Mouse (Mus musculus) kidney, embryonic 14.5 days (tissue): ENCODE measurements around the gene BC107364. TPM values are rescaled to one million over a fixed set of nuclear protein-coding genes. Genes with fewer than 3 reads are reported as not detected.
"Not testable (repeated sequence)": the region's sequence is repeated elsewhere in the genome, so short reads cannot be mapped to it uniquely, and the experiment has no call there.

Experiments
- ATAC-seq: fragments of 200-750 bp; cut with Nextera tagmentation; 2 replicates; pipeline ENCODE4 v1.8.0; 2017; ENCODE audit warnings: moderate number of reproducible peaks, mild to moderate bottlenecking, moderate TSS enrichment, moderate library complexity; ENCODE audit not compliant: low FRiP score, low TSS enrichment
- H3K27ac ChIP-seq: fragments of 300-500 bp; sonication (generic); 2 replicates; pipeline ENCODE4 v1.5.1; 2014; ENCODE audit warnings: low read depth, mild to moderate bottlenecking, low read length, moderate library complexity, mixed read lengths
- H3K27me3 ChIP-seq: fragments of 300-500 bp; sonication (generic); 2 replicates; pipeline ENCODE4 v1.6.1; 2014; ENCODE audit warnings: mild to moderate bottlenecking, low read length; ENCODE audit not compliant: control insufficient read depth, insufficient read depth
- H3K36me3 ChIP-seq: fragments of 300-500 bp; sonication (generic); 2 replicates; pipeline ENCODE4 v1.6.1; 2014; ENCODE audit warnings: low read length, mixed read lengths; ENCODE audit not compliant: control insufficient read depth, insufficient read depth
- H3K4me1 ChIP-seq: fragments of 300-500 bp; sonication (generic); 2 replicates; pipeline ENCODE4 v1.6.1; 2014; ENCODE audit warnings: low read length, mixed read lengths; ENCODE audit not compliant: control insufficient read depth, insufficient read depth
- H3K4me2 ChIP-seq: fragments of 300-500 bp; sonication (generic); replicated peaks from 2 replicates; pipeline ENCODE4 v1.6.1; 2014; ENCODE audit warnings: low read depth, mild to moderate bottlenecking, low read length
- H3K4me3 ChIP-seq: fragments of 300-500 bp; sonication (generic); 2 replicates; pipeline ENCODE4 v1.5.1; 2014; ENCODE audit warnings: mild to moderate bottlenecking, low read length
- H3K9ac ChIP-seq: fragments of 300-500 bp; sonication (generic); 2 replicates; pipeline ENCODE4 v1.6.1; 2014; ENCODE audit warnings: low read depth, mild to moderate bottlenecking, low read length, moderate library complexity
- H3K9me3 ChIP-seq: fragments of 300-500 bp; sonication (generic); 2 replicates; pipeline ENCODE4 v1.6.1; 2016; ENCODE audit warnings: low read length; ENCODE audit not compliant: control insufficient read depth
- WGBS: fragments of 180-500 bp; shearing (Covaris S2); extraction: QIAGEN DNeasy Blood & Tissue Kit; methylation state at CpG from one replicate; pipeline ENCODE4 v1.1.7; 2014; 5-methylcytosine and 5-hydroxymethylcytosine counted together
- polyA plus RNA-seq: library from polyadenylated mRNA; unstranded; fragments of >200 nt; fragmentation: Nextera tagmentation; extraction: Ambion mirVana; gene quantifications from 2 replicates; pipeline ENCODE4 v1.2.1, GENCODE M21; 2014

Gene BC107364
- polyA plus RNA-seq, 1 experiment from 2014 or later, result 0.20 TPM

DNA sequence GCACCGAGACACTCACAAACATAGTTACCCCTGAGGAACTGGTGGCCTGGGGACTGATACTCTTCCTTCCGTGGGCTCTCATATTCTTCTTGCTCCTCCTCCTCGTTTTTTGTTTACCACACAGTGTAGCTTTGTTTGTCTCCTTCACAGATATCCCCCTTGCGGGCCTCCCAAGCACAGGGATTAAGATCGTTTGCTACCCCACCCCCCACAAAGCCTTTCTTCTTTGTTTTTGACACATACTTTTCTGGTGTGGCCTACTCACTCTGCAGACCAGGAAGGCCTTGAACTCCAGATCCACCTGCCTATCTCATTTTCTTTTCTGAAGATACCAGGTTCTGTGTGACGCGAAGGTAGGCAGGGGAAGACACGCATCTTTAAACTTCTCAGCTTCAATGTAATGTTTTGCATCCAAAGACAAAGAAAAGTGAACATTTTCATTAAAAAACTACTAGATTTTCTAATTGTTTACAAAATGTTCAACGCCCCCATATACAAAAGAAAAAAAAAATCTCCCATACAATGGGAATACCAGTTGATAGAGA is 38.5 kb downstream of the BC107364 start:
- ATAC-seq, result no peak
- Histone ChIP-seq H3K9me3 (no peaks in the 10 kb centered on the region), H3K4me2 (peak overlapping the region; percentile 73), H3K4me1 (peaks cover 5% of the 10 kb centered on the region; the same call in 1 of the 2 replicates), H3K4me3 (peak overlapping the region; percentile 60), H3K27ac (no peak overlapping the region), H3K9ac (peak overlapping the region; percentile 90; the same call in 1 of the 2 replicates), H3K36me3 (no peaks in the 10 kb centered on the region), H3K27me3 (peaks cover 25% of the 10 kb centered on the region)
- 59% methylated on average over 9 of the region's 9 CpGs for WGBS

GRCm38 (mm10) chr3:96411821-96412220 is 40.3 kb downstream of the BC107364 start:
- no peak overlapping the region for H3K4me2 ChIP-seq
- H3K27me3 ChIP-seq, result peaks cover 34% of the 10 kb centered on the region
- no peak overlapping the region for H3K9ac ChIP-seq
- no peaks in the 10 kb centered on the region for H3K9me3 ChIP-seq
- no peaks in the 10 kb centered on the region for H3K36me3 ChIP-seq
- H3K4me3 ChIP-seq, result no peak overlapping the region
- peaks cover 5% of the 10 kb centered on the region; the same call in 1 of the 2 replicates for H3K4me1 ChIP-seq
- WGBS, result 84% methylated on average over 3 of the region's 3 CpGs
- no peak overlapping the region for H3K27ac ChIP-seq
- ATAC-seq, result no peak

DNA sequence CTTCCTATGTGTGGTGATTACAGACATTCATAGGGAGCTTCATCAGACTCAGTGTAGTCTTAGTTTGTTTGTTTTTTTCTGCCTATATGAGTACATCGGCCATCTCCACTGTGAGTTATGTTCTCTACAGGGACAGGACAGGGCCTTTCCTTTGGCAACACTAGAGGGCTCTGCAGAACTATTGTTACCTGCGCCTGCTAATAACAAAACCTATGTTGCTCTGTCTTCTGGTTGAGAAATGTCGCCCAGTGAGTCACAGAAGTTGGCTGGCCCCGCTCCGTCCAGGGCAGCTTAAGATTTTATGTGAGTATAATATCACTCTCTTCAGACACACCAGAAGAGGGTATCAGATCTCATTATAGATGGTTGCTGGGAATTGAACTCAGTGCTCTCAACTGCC is 41.1 kb downstream of the BC107364 start:
- Histone ChIP-seq H3K4me3 (no peak overlapping the region), H3K9me3 (no peaks in the 10 kb centered on the region; the same call in 1 of the 2 replicates), H3K27me3 (peaks cover 38% of the 10 kb centered on the region), H3K36me3 (no peaks in the 10 kb centered on the region), H3K4me1 (peaks cover 5% of the 10 kb centered on the region; the same call in 1 of the 2 replicates), H3K4me2 (no peak overlapping the region), H3K27ac (no peak overlapping the region), H3K9ac (no peak overlapping the region)
- 88% methylated on average over 5 of the region's 5 CpGs for WGBS
- ATAC-seq, result no peak

GRCm38 (mm10) chr3:96409701-96410246 is 42.3 kb downstream of the BC107364 start:
- 5% methylated on average over 31 of the region's 31 CpGs for WGBS
- peaks cover 5% of the 10 kb centered on the region; the same call in 1 of the 2 replicates for H3K4me1 ChIP-seq
- peak; percentile 47; the same call in 1 of the 2 replicates for ATAC-seq
- no peaks in the 10 kb centered on the region; the same call in 1 of the 2 replicates for H3K9me3 ChIP-seq
- no peak overlapping the region for H3K9ac ChIP-seq
- peak overlapping the region; percentile 22 for H3K4me3 ChIP-seq
- no peaks in the 10 kb centered on the region for H3K36me3 ChIP-seq
- H3K27ac ChIP-seq, result no peak overlapping the region
- H3K4me2 ChIP-seq, result peak overlapping the region; percentile 30
- peaks cover 48% of the 10 kb centered on the region for H3K27me3 ChIP-seq

- not testable (repeated sequence) for H3K4me1 ChIP-seq, H3K4me3 ChIP-seq, H3K27ac ChIP-seq, H3K9ac ChIP-seq, H3K9me3 ChIP-seq, ATAC-seq, H3K36me3 ChIP-seq, H3K4me2 ChIP-seq
- H3K27me3 ChIP-seq, result peaks cover 65% of the 10 kb centered on the region
- WGBS, result 89% methylated on average over 10 of the region's 10 CpGs
These were observed 44.0 kb downstream of the BC107364 start for GRCm38 (mm10) chr3:96408111-96408510.

DNA sequence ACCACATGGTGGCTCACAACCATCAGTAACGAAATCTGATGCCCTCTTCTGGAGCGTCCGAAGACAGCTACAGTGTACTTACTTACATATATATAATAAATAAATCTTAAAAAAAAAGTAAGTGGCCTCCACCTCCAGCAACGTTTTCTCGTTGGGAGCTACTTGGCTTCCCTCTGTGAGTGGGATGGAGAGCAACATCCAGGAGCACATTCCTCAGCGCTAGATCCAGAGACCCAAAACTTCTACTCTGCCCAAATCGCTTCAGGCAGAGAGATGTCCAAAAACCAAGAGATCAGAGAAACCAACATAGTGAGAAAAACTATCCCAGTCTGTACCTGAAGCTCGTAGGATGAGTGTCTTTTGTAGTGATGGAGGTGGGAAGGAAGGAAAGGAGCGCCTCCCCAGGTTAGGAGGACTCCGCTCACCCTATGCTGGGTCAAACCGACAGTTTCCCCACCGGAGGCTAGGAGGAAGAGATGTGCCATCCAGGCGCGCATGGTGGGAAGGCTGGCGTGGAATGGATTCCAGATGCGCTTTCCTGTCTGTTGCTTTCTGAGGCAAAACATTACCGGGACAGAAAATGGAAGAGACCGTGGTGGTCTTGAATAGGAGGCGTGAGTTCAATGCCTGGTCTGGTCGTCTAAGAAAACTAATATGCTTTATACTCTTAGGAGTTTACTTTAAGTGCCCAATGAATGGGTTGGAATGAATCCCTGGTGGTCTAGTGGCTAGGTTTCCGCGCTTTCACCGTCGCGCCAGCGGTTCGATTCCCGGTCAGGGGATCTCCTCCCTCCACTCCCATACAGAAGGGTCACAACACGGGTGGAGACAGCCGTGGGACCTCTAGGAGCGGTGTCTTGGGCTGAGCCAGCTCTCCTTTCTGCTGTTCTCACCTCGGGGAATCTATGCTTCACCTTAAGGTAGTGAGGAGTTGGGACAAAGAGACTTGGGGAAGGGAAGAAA is 46.3 kb downstream of the BC107364 start:
- Histone ChIP-seq H3K27me3 (peaks cover 79% of the 10 kb centered on the region), H3K4me3 (no peak overlapping the region), H3K4me2 (no peak overlapping the region), H3K4me1 (peaks cover 5% of the 10 kb centered on the region; the same call in 1 of the 2 replicates), H3K27ac (no peak overlapping the region), H3K36me3 (no peaks in the 10 kb centered on the region), H3K9ac (no peak overlapping the region), H3K9me3 (no peaks in the 10 kb centered on the region; the same call in 1 of the 2 replicates)
- 60% methylated on average over 32 of the region's 32 CpGs for WGBS
- no peak for ATAC-seq

DNA sequence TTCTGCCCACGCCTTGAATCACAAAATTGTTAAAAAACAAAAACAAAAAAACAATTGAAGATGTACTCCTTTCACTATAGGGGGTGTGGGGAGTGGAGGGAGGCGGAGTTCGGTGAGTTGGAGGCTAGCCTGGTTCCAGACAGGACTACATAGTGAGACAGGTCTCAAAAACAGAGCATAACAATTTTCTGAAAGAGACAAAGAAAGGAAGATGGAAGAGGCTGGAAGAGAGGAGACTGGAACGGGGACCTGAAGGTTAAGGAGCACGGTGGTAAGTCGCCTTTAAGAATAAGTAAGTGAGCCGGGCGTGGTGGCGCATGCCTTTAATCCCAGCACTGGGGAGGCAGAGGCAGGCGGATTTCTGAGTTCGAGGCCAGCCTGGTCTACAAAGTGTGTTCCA is 47.1 kb downstream of the BC107364 start:
- no peaks in the 10 kb centered on the region; the same call in 1 of the 2 replicates for H3K9me3 ChIP-seq
- no peak overlapping the region for H3K27ac ChIP-seq
- peaks cover 5% of the 10 kb centered on the region; the same call in 1 of the 2 replicates for H3K4me1 ChIP-seq
- 23% methylated on average over 10 of the region's 11 CpGs for WGBS
- H3K4me3 ChIP-seq, result peak overlapping the region; percentile 16; the same call in 1 of the 2 replicates
- H3K4me2 ChIP-seq, result no peak overlapping the region; the same call in 1 of the 2 replicates
- no peak overlapping the region for H3K9ac ChIP-seq
- ATAC-seq, result no peak
- peaks cover 79% of the 10 kb centered on the region for H3K27me3 ChIP-seq
- H3K36me3 ChIP-seq, result no peaks in the 10 kb centered on the region

DNA sequence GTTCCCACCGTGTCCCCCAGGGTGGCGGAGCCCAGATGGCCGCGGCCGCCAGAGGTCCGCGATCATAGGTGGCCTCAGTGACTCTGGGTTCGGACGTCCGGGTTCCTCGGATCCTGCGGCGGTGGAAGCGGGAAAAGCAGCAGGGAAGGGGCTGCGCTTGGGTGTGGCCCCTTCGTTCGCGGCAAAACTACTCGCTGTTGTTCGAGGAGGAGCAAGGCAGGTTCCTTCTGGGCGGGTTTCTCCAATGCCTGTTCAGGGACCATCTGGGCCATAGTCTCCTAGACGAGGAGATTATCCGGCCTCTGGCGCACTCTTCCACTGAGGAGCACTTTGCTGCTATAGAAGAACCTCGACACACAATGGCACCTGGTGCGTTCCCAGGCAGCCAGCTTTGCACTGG is 47.7 kb downstream of the BC107364 start:
- peak overlapping the region; percentile 16 for H3K4me3 ChIP-seq
- no peak for ATAC-seq
- H3K36me3 ChIP-seq, result no peaks in the 10 kb centered on the region
- no peaks in the 10 kb centered on the region; the same call in 1 of the 2 replicates for H3K9me3 ChIP-seq
- H3K4me1 ChIP-seq, result peaks cover under 1% of the 10 kb centered on the region; the same call in 1 of the 2 replicates
- peaks cover 79% of the 10 kb centered on the region for H3K27me3 ChIP-seq
- WGBS, result under 1% methylated on average over 26 of the region's 26 CpGs
- peak overlapping the region; percentile 30 for H3K4me2 ChIP-seq
- H3K27ac ChIP-seq, result no peak overlapping the region
- H3K9ac ChIP-seq, result no peak overlapping the region
